Mouse (Mus musculus): ENCODE results near the gene Cd46. TPM values are rescaled to one million over a fixed set of nuclear protein-coding genes. Genes with fewer than 3 reads are reported as not detected.

Cd46 gene
- polyA plus RNA-seq, 1 experiment, result 0.02 TPM

DNA sequence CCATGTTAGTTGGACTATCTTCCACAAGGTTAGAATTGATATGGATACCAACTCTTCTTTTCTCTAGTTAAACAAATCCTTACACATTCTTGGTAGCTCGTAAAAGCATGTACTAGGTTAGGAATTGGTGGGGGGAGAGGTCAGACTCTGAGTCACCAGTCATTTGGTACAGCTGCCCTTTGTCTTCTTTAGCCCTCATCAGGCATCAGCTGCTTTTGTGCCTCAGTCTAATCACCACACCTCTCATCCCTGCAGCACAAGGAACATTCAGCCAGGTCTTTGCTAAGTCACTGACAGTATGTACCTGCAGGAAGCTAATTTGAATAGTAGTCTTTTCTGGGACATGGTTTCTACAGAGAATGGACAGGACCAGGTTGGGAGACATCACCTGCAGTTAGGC is 64.5 kb downstream of the Cd46 start:
- no peak for TF ChIP-seq TAL1 (IDR thresholded peaks at IDR 0.05; ENCODE audit: low read length)
- TF ChIP-seq GATA1 (IDR thresholded peaks at IDR 0.05; ENCODE audit: low read length), result no peak
- Histone ChIP-seq H3K27me3 (ENCODE audit: control insufficient read depth) (no peaks in the 10 kb centered on the region), H3K36me3 (ENCODE audit: control insufficient read depth) (peaks cover 2% of the 10 kb centered on the region; the same call in 1 of the 2 replicates)

DNA sequence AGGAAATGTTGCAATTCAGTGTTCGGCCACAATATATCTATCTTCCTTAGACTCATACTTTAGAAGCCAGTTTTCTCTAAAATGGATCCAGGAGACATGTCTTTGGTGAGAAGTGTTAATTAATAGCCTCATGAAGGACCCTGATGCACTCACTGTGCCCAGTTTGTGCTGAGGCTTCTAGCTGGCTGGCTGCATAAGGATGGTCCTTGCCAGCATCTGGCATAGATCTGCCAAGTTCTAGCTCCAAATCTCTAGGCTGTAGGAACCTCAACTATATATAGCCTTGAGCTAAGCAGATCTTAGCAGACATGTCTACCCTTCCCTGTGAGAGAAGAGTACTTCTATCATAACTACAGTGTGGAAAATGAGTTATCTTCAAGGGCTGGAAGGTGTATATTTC is 68.2 kb downstream of the Cd46 start:
- no peak overlapping the region for H3K4me3 ChIP-seq (replicated peaks)
- H3K27me3 ChIP-seq (ENCODE audit: control insufficient read depth), result no peaks in the 10 kb centered on the region
- peaks cover 2% of the 10 kb centered on the region; the same call in 1 of the 2 replicates for H3K36me3 ChIP-seq (ENCODE audit: control insufficient read depth)
- no peaks in the 10 kb centered on the region for H3K4me1 ChIP-seq (ENCODE audit: control insufficient read depth)
- TF ChIP-seq TAL1 (IDR thresholded peaks at IDR 0.05; ENCODE audit: low read length), result no peak
- TF ChIP-seq GATA1 (IDR thresholded peaks at IDR 0.05; ENCODE audit: low read length), result no peak
- H3K9me3 ChIP-seq (ENCODE audit: control insufficient read depth, low read length), result no peaks in the 10 kb centered on the region

More for the DNA sequence above, 64.5 kb downstream of the Cd46 start:
- Histone ChIP-seq H3K9me3 (ENCODE audit: control insufficient read depth, low read length) (no peaks in the 10 kb centered on the region), H3K4me3 (replicated peaks) (no peak overlapping the region), H3K4me1 (ENCODE audit: control insufficient read depth) (peaks cover 4% of the 10 kb centered on the region)

DNA sequence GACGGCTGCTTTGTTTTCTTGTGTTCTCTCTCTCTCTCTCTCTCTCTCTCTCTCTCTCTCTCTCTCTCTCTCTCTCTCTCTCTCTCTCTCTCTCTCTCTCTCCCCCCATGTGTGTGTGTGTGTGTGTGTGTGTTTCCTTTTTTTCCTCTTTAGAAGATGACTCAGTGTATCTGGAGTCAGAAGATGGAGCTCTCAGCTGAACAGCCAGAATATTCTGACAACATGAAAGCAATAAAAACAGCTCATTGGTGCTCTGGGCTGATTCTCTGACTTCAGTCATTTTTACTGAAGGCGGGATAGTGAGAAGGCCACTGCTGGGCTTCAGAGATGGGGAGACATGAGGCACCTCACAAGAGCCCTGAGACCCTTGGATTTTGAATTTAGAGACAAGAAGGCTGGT is 70.2 kb downstream of the Cd46 start:
- Histone ChIP-seq H3K36me3 (ENCODE audit: control insufficient read depth) (peaks cover 2% of the 10 kb centered on the region; the same call in 1 of the 2 replicates), H3K4me3 (replicated peaks) (no peak overlapping the region), H3K4me1 (ENCODE audit: control insufficient read depth) (no peaks in the 10 kb centered on the region), H3K27me3 (ENCODE audit: control insufficient read depth) (no peaks in the 10 kb centered on the region), H3K9me3 (ENCODE audit: control insufficient read depth, low read length) (no peaks in the 10 kb centered on the region)
- TF ChIP-seq GATA1 (IDR thresholded peaks at IDR 0.05; ENCODE audit: low read length) (no peak), TAL1 (IDR thresholded peaks at IDR 0.05; ENCODE audit: low read length) (no peak)

DNA sequence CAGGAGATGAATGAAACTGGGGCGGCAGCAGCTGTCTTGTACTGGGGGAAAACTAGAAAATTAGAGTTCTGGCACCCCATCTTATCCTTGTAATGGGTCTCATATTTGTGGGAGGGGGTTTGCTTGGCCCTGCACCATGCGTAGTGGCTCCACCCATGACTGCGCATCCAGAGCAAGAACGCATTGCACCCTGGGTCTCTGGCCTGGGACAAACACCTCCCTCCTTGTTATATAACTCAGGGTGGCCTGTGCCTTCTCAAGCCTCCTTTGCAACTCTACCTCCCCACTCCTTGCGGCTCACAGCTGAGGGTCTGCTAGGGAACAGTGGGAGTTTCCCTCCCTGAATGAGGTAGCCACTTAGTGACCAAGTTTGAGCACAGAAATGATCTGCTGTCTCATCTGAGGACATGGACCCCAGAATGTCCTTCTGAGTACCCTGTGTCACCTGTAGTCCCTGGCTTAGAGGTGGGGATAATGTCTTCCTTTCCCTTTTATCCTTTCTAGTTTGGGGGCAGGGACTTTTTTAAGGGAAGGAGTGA is 72.9 kb downstream of the Cd46 start:
- no peaks in the 10 kb centered on the region for H3K27me3 ChIP-seq (ENCODE audit: control insufficient read depth)
- no peak for TF ChIP-seq TAL1 (IDR thresholded peaks at IDR 0.05; ENCODE audit: low read length)
- no peak for TF ChIP-seq GATA1 (IDR thresholded peaks at IDR 0.05; ENCODE audit: low read length)
- no peaks in the 10 kb centered on the region for H3K4me1 ChIP-seq (ENCODE audit: control insufficient read depth)
- no peaks in the 10 kb centered on the region for H3K9me3 ChIP-seq (ENCODE audit: control insufficient read depth, low read length)
- H3K4me3 ChIP-seq (replicated peaks), result no peak overlapping the region
- no peaks in the 10 kb centered on the region for H3K36me3 ChIP-seq (ENCODE audit: control insufficient read depth)

DNA sequence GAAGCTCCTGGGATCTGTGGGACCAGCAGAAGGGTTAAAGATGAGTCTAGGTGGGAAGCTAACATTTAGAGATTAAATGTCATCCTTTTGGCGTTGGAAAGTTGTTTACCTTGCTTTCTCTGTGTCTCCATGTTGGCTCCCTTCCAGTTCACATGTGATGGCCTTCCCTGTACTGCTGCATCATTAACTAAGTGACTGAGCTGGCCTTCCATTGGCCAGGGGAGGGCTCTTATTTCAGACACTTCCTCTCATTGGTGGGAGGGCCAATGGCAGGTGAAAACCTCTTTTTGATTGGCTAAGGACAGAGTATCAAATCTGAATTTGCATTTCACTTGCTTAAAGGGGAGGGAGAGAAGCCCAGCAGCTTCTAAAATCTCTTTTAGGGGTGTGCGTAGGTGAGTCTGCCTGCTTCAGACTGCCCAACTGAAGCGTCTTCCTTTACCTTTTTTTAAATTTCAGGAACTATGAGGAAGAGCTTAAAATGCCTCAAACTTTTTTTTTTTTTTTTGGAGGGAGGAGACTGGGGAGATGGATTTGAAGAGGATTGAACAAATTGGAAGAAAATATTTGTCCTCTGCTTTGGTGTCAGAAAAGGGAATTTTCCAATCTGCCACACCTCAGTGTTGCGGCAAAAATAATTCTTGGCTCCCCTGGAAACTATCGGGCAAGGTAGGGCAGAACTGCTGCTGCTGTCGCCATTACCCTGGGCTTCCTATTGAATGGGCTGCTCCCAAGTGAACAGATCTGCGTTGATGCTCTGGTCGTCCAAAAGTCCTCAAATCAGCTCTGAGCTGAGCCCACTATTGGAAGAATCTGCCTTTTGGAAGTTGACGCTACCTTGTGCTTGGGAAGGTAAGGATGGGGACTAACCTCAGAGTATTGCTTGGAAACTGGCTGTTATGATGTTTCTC is 73.7 kb downstream of the Cd46 start:
- Histone ChIP-seq H3K4me1 (ENCODE audit: control insufficient read depth) (no peaks in the 10 kb centered on the region), H3K36me3 (ENCODE audit: control insufficient read depth) (no peaks in the 10 kb centered on the region), H3K4me3 (replicated peaks) (no peak overlapping the region), H3K9me3 (ENCODE audit: control insufficient read depth, low read length) (no peaks in the 10 kb centered on the region), H3K27me3 (ENCODE audit: control insufficient read depth) (no peaks in the 10 kb centered on the region)
- TF ChIP-seq TAL1 (IDR thresholded peaks at IDR 0.05; ENCODE audit: low read length), result no peak
- no peak for TF ChIP-seq GATA1 (IDR thresholded peaks at IDR 0.05; ENCODE audit: low read length)

DNA sequence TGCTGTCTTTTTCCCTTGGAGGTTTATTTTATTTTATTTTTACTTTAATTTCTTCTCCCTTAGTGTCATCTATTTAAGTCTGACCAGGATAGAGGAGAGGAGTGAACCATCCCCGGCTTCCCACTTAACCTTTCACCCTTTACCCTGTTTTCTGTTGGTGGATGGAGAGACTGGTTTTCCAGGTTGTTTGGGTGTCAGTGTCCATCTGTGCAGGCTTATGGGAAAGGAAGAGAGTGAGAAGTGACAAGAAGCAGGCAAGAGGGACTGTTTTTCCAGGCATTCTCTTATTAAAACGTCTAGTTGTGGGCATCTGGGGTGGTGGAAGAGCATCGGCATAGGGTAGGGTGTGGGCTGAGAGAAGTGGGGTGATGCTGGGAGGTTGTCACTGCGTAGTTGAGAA is 74.4 kb downstream of the Cd46 start:
- Histone ChIP-seq H3K4me1 (ENCODE audit: control insufficient read depth) (no peaks in the 10 kb centered on the region), H3K36me3 (ENCODE audit: control insufficient read depth) (no peaks in the 10 kb centered on the region), H3K9me3 (ENCODE audit: control insufficient read depth, low read length) (no peaks in the 10 kb centered on the region), H3K27me3 (ENCODE audit: control insufficient read depth) (no peaks in the 10 kb centered on the region), H3K4me3 (replicated peaks) (no peak overlapping the region)
- no peak for TF ChIP-seq TAL1 (IDR thresholded peaks at IDR 0.05; ENCODE audit: low read length)
- TF ChIP-seq GATA1 (IDR thresholded peaks at IDR 0.05; ENCODE audit: low read length), result no peak

DNA sequence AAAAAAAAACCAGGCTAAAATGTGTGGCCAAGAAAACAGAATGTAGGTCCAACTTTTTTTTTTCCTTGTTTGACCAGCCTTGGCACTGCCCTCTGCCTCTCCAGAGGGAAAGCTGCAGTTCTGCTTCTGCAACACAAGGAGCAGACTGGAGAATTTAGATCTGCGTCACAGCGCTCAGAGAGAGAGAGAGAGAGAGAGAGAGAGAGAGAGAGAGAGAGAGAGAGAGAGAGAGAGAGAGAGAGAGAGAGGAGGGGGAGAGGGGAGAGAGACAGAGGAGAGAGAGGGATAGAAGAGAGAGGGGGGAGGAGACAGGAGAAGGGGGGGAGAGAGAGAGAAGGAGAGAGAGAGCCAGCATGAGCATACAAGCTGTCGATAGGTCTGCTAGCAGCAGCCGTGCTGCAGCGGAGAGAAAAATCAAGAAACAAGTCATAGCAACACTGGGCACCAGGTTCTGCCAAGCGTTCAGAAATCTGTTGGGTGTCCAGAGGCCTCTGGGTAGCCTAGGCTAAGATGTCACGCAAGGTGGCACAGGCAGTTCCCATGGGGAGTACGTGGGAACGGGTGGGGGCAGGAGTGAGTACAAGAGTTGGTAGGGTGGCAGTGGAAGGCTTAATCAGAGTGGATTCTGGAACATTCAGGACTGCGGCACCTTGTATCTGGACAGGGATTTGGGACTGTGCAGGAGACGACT is 75.1 kb downstream of the Cd46 start:
- H3K9me3 ChIP-seq (ENCODE audit: control insufficient read depth, low read length), result no peaks in the 10 kb centered on the region
- no peak for TF ChIP-seq GATA1 (IDR thresholded peaks at IDR 0.05; ENCODE audit: low read length)
- TF ChIP-seq TAL1 (IDR thresholded peaks at IDR 0.05; ENCODE audit: low read length), result no peak
- H3K4me3 ChIP-seq (replicated peaks), result no peak overlapping the region
- no peaks in the 10 kb centered on the region for H3K36me3 ChIP-seq (ENCODE audit: control insufficient read depth)
- H3K4me1 ChIP-seq (ENCODE audit: control insufficient read depth), result no peaks in the 10 kb centered on the region
- no peaks in the 10 kb centered on the region for H3K27me3 ChIP-seq (ENCODE audit: control insufficient read depth)

DNA sequence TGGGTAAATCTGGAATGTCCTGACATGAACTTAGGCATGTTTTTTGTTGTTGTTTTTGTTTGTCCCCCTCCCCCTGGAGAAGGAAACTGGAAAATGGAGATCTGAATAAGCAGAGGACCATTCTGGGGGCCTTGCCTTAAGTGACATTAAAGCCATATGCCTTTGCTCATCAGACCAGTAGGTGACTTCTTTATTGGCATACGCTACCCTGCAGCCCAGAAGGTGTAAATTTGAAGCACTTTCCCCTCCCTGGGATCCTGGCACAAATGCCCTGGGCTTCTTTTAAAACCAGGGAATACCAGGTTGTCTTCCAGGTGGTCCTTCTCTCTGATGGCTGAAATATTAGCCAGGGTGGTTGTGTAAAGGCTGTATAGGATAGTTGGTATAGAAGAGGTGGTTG is 76.8 kb downstream of the Cd46 start:
- H3K27me3 ChIP-seq (ENCODE audit: control insufficient read depth), result no peaks in the 10 kb centered on the region
- H3K36me3 ChIP-seq (ENCODE audit: control insufficient read depth), result no peaks in the 10 kb centered on the region
- no peak overlapping the region for H3K4me3 ChIP-seq (replicated peaks)
- no peaks in the 10 kb centered on the region for H3K4me1 ChIP-seq (ENCODE audit: control insufficient read depth)
- TF ChIP-seq GATA1 (IDR thresholded peaks at IDR 0.05; ENCODE audit: low read length) (no peak), TAL1 (IDR thresholded peaks at IDR 0.05; ENCODE audit: low read length) (no peak)
- H3K9me3 ChIP-seq (ENCODE audit: control insufficient read depth, low read length), result no peaks in the 10 kb centered on the region
